Mouse (Mus musculus): ENCODE measurements around the gene Gm37240. TPM values are rescaled to one million over a fixed set of nuclear protein-coding genes. Genes with fewer than 3 reads are reported as not detected.

Gm37240 gene
- total and polyA plus RNA-seq, 2 experiments from 2014 or later: 0.43 to 1.9 TPM

- no peak overlapping the region for H3K4me2 ChIP-seq (ENCODE audit: low read depth, low read length, poor library complexity, severe bottlenecking)
- H3K9me3 ChIP-seq (ENCODE audit: low read length): no peaks in the 10 kb centered on the region
- WGBS: 70% methylated on average over 8 of the region's 8 CpGs
- peaks cover 4% of the 10 kb centered on the region; the same call in 1 of the 2 replicates for H3K27me3 ChIP-seq (ENCODE audit: insufficient read depth, low read length)
- H3K4me3 ChIP-seq (ENCODE audit: low read depth, low read length): no peak overlapping the region
- no peak overlapping the region for H3K9ac ChIP-seq (replicated peaks; ENCODE audit: low read length, poor library complexity, severe bottlenecking)
- no peak for TF ChIP-seq CTCF (IDR thresholded peaks at IDR 0.05)
- ATAC-seq (ENCODE audit: low FRiP score) (no peak), DNase-seq (ENCODE audit: low spot score) (no peak)
- H3K4me1 ChIP-seq (ENCODE audit: insufficient read depth, low read length): peaks cover 6% of the 10 kb centered on the region
- H3K27ac ChIP-seq (ENCODE audit: low read depth, low read length): no peak overlapping the region
- H3K36me3 ChIP-seq (ENCODE audit: insufficient read depth, low read length): no peaks in the 10 kb centered on the region
Observed at GRCm38 (mm10) chr3:85189791-85190190, 697.5 kb downstream of the Gm37240 start.

- Histone ChIP-seq H3K27ac (ENCODE audit: low read depth, low read length) (no peak overlapping the region), H3K27me3 (ENCODE audit: insufficient read depth, low read length) (peaks cover 4% of the 10 kb centered on the region; the same call in 1 of the 2 replicates), H3K9ac (replicated peaks; ENCODE audit: low read length, poor library complexity, severe bottlenecking) (no peak overlapping the region), H3K9me3 (ENCODE audit: low read length) (no peaks in the 10 kb centered on the region), H3K4me3 (ENCODE audit: low read depth, low read length) (no peak overlapping the region), H3K4me1 (ENCODE audit: insufficient read depth, low read length) (peaks cover 6% of the 10 kb centered on the region), H3K36me3 (ENCODE audit: insufficient read depth, low read length) (no peaks in the 10 kb centered on the region), H3K4me2 (ENCODE audit: low read depth, low read length, poor library complexity, severe bottlenecking) (no peak overlapping the region)
- ATAC-seq (ENCODE audit: low FRiP score) (no peak), DNase-seq (ENCODE audit: low spot score) (no peak)
- 43% methylated on average over 5 of the region's 5 CpGs for WGBS
- TF ChIP-seq CTCF (IDR thresholded peaks at IDR 0.05): no peak
Observed at GRCm38 (mm10) chr3:85188364-85188763, 699.0 kb downstream of the Gm37240 start.

GRCm38 (mm10) chr3:85186661-85187076, 700.6 kb downstream of the Gm37240 start:
- H3K27me3 ChIP-seq (ENCODE audit: insufficient read depth, low read length): peaks cover 4% of the 10 kb centered on the region; the same call in 1 of the 2 replicates
- TF ChIP-seq CTCF (IDR thresholded peaks at IDR 0.05): no peak
- WGBS: 21% methylated on average over 19 of the region's 19 CpGs
- no peak overlapping the region for H3K4me3 ChIP-seq (ENCODE audit: low read depth, low read length)
- H3K9ac ChIP-seq (replicated peaks; ENCODE audit: low read length, poor library complexity, severe bottlenecking): 0 out of 2 replicates have a peak overlapping the region, but pooled peaks have one; percentile 13
- peak overlapping the region; percentile 41 for H3K4me2 ChIP-seq (ENCODE audit: low read depth, low read length, poor library complexity, severe bottlenecking)
- H3K27ac ChIP-seq (ENCODE audit: low read depth, low read length): no peak overlapping the region
- H3K9me3 ChIP-seq (ENCODE audit: low read length): no peaks in the 10 kb centered on the region
- H3K36me3 ChIP-seq (ENCODE audit: insufficient read depth, low read length): no peaks in the 10 kb centered on the region
- peak; percentile 49; the same call in 1 of the 2 replicates for ATAC-seq (ENCODE audit: low FRiP score)
- peaks cover 6% of the 10 kb centered on the region for H3K4me1 ChIP-seq (ENCODE audit: insufficient read depth, low read length)
- DNase-seq (ENCODE audit: low spot score): peak; percentile 74

- TF ChIP-seq CTCF (IDR thresholded peaks at IDR 0.05): no peak
- H3K4me2 ChIP-seq (ENCODE audit: low read depth, low read length, poor library complexity, severe bottlenecking): no peak overlapping the region
- H3K36me3 ChIP-seq (ENCODE audit: insufficient read depth, low read length): no peaks in the 10 kb centered on the region
- H3K9me3 ChIP-seq (ENCODE audit: low read length): no peaks in the 10 kb centered on the region
- H3K4me1 ChIP-seq (ENCODE audit: insufficient read depth, low read length): peaks cover 6% of the 10 kb centered on the region
- WGBS: 17% methylated on average over 12 of the region's 12 CpGs
- no peak for ATAC-seq (ENCODE audit: low FRiP score)
- no peak overlapping the region; the same call in 1 of the 2 replicates for H3K9ac ChIP-seq (replicated peaks; ENCODE audit: low read length, poor library complexity, severe bottlenecking)
- no peak overlapping the region for H3K27ac ChIP-seq (ENCODE audit: low read depth, low read length)
- DNase-seq (ENCODE audit: low spot score): peak; percentile 33
- H3K27me3 ChIP-seq (ENCODE audit: insufficient read depth, low read length): peaks cover 4% of the 10 kb centered on the region; the same call in 1 of the 2 replicates
- no peak overlapping the region for H3K4me3 ChIP-seq (ENCODE audit: low read depth, low read length)
Observed at GRCm38 (mm10) chr3:85185827-85186226, 701.5 kb downstream of the Gm37240 start.

- no peak overlapping the region for H3K9ac ChIP-seq (replicated peaks; ENCODE audit: low read length, poor library complexity, severe bottlenecking)
- H3K4me2 ChIP-seq (ENCODE audit: low read depth, low read length, poor library complexity, severe bottlenecking): no peak overlapping the region
- H3K4me1 ChIP-seq (ENCODE audit: insufficient read depth, low read length): peaks cover 6% of the 10 kb centered on the region
- ATAC-seq (ENCODE audit: low FRiP score): no peak
- H3K4me3 ChIP-seq (ENCODE audit: low read depth, low read length): no peak overlapping the region
- no peak for TF ChIP-seq CTCF (IDR thresholded peaks at IDR 0.05)
- H3K9me3 ChIP-seq (ENCODE audit: low read length): no peaks in the 10 kb centered on the region
- WGBS: 80% methylated on average over 11 of the region's 11 CpGs
- H3K27ac ChIP-seq (ENCODE audit: low read depth, low read length): no peak overlapping the region
- H3K27me3 ChIP-seq (ENCODE audit: insufficient read depth, low read length): peaks cover 4% of the 10 kb centered on the region; the same call in 1 of the 2 replicates
- H3K36me3 ChIP-seq (ENCODE audit: insufficient read depth, low read length): no peaks in the 10 kb centered on the region
- no peak for DNase-seq (ENCODE audit: low spot score)
Observed at GRCm38 (mm10) chr3:85184916-85185315, 702.4 kb downstream of the Gm37240 start.

- DNase-seq (ENCODE audit: low spot score): no peak
- H3K4me3 ChIP-seq (ENCODE audit: low read depth, low read length): no peak overlapping the region
- no peak overlapping the region for H3K4me2 ChIP-seq (ENCODE audit: low read depth, low read length, poor library complexity, severe bottlenecking)
- H3K9me3 ChIP-seq (ENCODE audit: low read length): no peaks in the 10 kb centered on the region
- peaks cover 4% of the 10 kb centered on the region; the same call in 1 of the 2 replicates for H3K27me3 ChIP-seq (ENCODE audit: insufficient read depth, low read length)
- no peak for ATAC-seq (ENCODE audit: low FRiP score)
- H3K9ac ChIP-seq (replicated peaks; ENCODE audit: low read length, poor library complexity, severe bottlenecking): no peak overlapping the region
- no peak overlapping the region for H3K27ac ChIP-seq (ENCODE audit: low read depth, low read length)
- 57% methylated on average over 6 of the region's 6 CpGs for WGBS
- TF ChIP-seq CTCF (IDR thresholded peaks at IDR 0.05): no peak
- no peaks in the 10 kb centered on the region for H3K36me3 ChIP-seq (ENCODE audit: insufficient read depth, low read length)
- peaks cover 6% of the 10 kb centered on the region for H3K4me1 ChIP-seq (ENCODE audit: insufficient read depth, low read length)
Observed at GRCm38 (mm10) chr3:85184151-85184550, 703.2 kb downstream of the Gm37240 start.

All from midbrain, postnatal 0 days (tissue).